Mouse (Mus musculus): ENCODE results near the gene Rtel1.

Rtel1 gene

GRCm38 (mm10) chr2:181326098-181326497, 6.6 kb downstream of the Rtel1 start:
- DNase-seq (ENCODE audit: low spot score): no peak

GRCm38 (mm10) chr2:181332542-181332941, 13.0 kb downstream of the Rtel1 start:
- no peak for DNase-seq (ENCODE audit: low spot score)

GRCm38 (mm10) chr2:181334023-181334422, 14.5 kb downstream of the Rtel1 start:
- DNase-seq (ENCODE audit: low spot score): peak; percentile 67

GRCm38 (mm10) chr2:181340426-181340825, 20.9 kb downstream of the Rtel1 start:
- DNase-seq (ENCODE audit: low spot score): no peak

- DNase-seq (ENCODE audit: low spot score): no peak
Observed at GRCm38 (mm10) chr2:181342766-181343165, 23.2 kb downstream of the Rtel1 start.

GRCm38 (mm10) chr2:181356780-181357179, 37.2 kb downstream of the Rtel1 start:
- no peak for DNase-seq (ENCODE audit: low spot score)

- DNase-seq (ENCODE audit: low spot score): no peak
Observed at GRCm38 (mm10) chr2:181363946-181364345, 44.4 kb downstream of the Rtel1 start.

- DNase-seq (ENCODE audit: low spot score): no peak
Observed at GRCm38 (mm10) chr2:181364487-181364859, 44.9 kb downstream of the Rtel1 start.

- peak; percentile 82 for DNase-seq (ENCODE audit: low spot score)
Observed at GRCm38 (mm10) chr2:181364860-181365596, 45.5 kb downstream of the Rtel1 start, which contains the start of the genes Zgpat and Arfrp1. TSS of gene Zgpat (plus strand) at chr2:181364928. TSS of gene Arfrp1 (minus strand) at chr2:181365404.

- DNase-seq (ENCODE audit: low spot score): no peak
Observed at GRCm38 (mm10) chr2:181365655-181366075, 46.1 kb downstream of the Rtel1 start.

GRCm38 (mm10) chr2:181370001-181370400, 50.5 kb downstream of the Rtel1 start:
- no peak for DNase-seq (ENCODE audit: low spot score)

GRCm38 (mm10) chr2:181375787-181376186, 56.2 kb downstream of the Rtel1 start:
- DNase-seq (ENCODE audit: low spot score): peak; percentile 59

GRCm38 (mm10) chr2:181377230-181377629, 57.7 kb downstream of the Rtel1 start:
- DNase-seq (ENCODE audit: low spot score): peak; percentile 52

GRCm38 (mm10) chr2:181378701-181379100, 59.2 kb downstream of the Rtel1 start:
- no peak for DNase-seq (ENCODE audit: low spot score)

- no peak for DNase-seq (ENCODE audit: low spot score)
Observed at GRCm38 (mm10) chr2:181379778-181380177, 60.2 kb downstream of the Rtel1 start, which contains the start of gene Lime1. TSS of gene Lime1 (plus strand) at chr2:181380078.

- no peak for DNase-seq (ENCODE audit: low spot score)
Observed at GRCm38 (mm10) chr2:181380251-181380650, 60.7 kb downstream of the Rtel1 start.

GRCm38 (mm10) chr2:181381107-181381506, 61.6 kb downstream of the Rtel1 start:
- DNase-seq (ENCODE audit: low spot score): peak; percentile 82

- DNase-seq (ENCODE audit: low spot score): peak; percentile 25
Observed at GRCm38 (mm10) chr2:181381631-181382306, 62.2 kb downstream of the Rtel1 start.

GRCm38 (mm10) chr2:181384463-181384862, 64.9 kb downstream of the Rtel1 start:
- no peak for DNase-seq (ENCODE audit: low spot score)

- DNase-seq (ENCODE audit: low spot score): no peak
Observed at GRCm38 (mm10) chr2:181384919-181385391, 65.4 kb downstream of the Rtel1 start.

- DNase-seq (ENCODE audit: low spot score): no peak
Observed at GRCm38 (mm10) chr2:181385885-181386284, 66.3 kb downstream of the Rtel1 start.

- no peak for DNase-seq (ENCODE audit: low spot score)
Observed at GRCm38 (mm10) chr2:181386663-181387210, 67.2 kb downstream of the Rtel1 start.
